ENCODE assay signal across 7 mouse cellular contexts in genomic region chr3:97227259-97228005, GRCm38 (mm10).
DNase-seq lines count a peak whose midpoint lies in the region; ATAC-seq and TF ChIP-seq lines count a peak whose summit lies in the region.

No protein-coding gene starts in this region.

- H3K4me1 ChIP-seq in embryonic facial prominence, embryonic 11.5 days (ENCODE audit: control insufficient read depth, insufficient read depth, low read length) = no peaks in the 10 kb centered on the region
- peaks cover 2% of the 10 kb centered on the region; the same call in 1 of the 2 replicates for H3K4me1 ChIP-seq in kidney, adult 2 months (ENCODE audit: control insufficient read depth, insufficient read depth, low read length)
- H3K4me1 ChIP-seq in limb, embryonic 12.5 days (replicated peaks) = peaks cover 35% of the 10 kb centered on the region
- peaks cover 39% of the 10 kb centered on the region for H3K4me1 ChIP-seq in midbrain, embryonic 15.5 days
- peaks cover 6% of the 10 kb centered on the region; the same call in 1 of the 2 replicates for H3K4me1 ChIP-seq in spleen, adult 2 months (ENCODE audit: control insufficient read depth, insufficient read depth, insufficient read length)

- H3K4me2 ChIP-seq in embryonic facial prominence, embryonic 11.5 days (ENCODE audit: low read depth, low read length) = peak overlapping the region; percentile 86
- H3K4me2 ChIP-seq in limb, embryonic 12.5 days = peak overlapping the region; percentile 85
- peak overlapping the region; percentile 74 for H3K4me2 ChIP-seq in midbrain, embryonic 15.5 days

- ATAC-seq in embryonic facial prominence, embryonic 11.5 days (replicated peaks; ENCODE audit: insufficient number of reproducible peaks, low FRiP score, low TSS enrichment, low read depth) = peak; percentile 90
- peak; percentile 88 for ATAC-seq in limb, embryonic 12.5 days (ENCODE audit: insufficient number of reproducible peaks, insufficient read depth, low FRiP score, low TSS enrichment, low read depth)
- ATAC-seq in midbrain, embryonic 15.5 days (replicated peaks) = peak; percentile 90

- peak overlapping the region; percentile 89 for H3K9ac ChIP-seq in embryonic facial prominence, embryonic 11.5 days (replicated peaks; ENCODE audit: low read length)
- peak overlapping the region; percentile 94 for H3K9ac ChIP-seq in limb, embryonic 12.5 days (replicated peaks)
- H3K9ac ChIP-seq in midbrain, embryonic 15.5 days = peak overlapping the region; percentile 92

- no peak for TF ChIP-seq CTCF in kidney, adult 2 months (conservative IDR thresholded peaks at IDR 0.05; ENCODE audit: insufficient read depth, insufficient read length, low read depth, low read length)
- TF ChIP-seq CTCF in spleen, adult 2 months (IDR thresholded peaks at IDR 0.05; ENCODE audit: extremely low read depth, insufficient read depth, insufficient read length, insufficient replicate concordance) = no peak

- DNase-seq in adrenal gland, postnatal 14 days = peak; percentile 98
- DNase-seq in embryonic facial prominence, embryonic 11.5 days (ENCODE audit: low spot score) = peak; percentile 96
- DNase-seq in heart, adult 18-20 months = peak; percentile 95 to 96
- DNase-seq in kidney, adult 2 months = peak; percentile 98
- DNase-seq in spleen, adult 2 months (ENCODE audit: low read depth in 1 of 2, low spot score in 2 of 2) = peak; percentile 80 to 93

- H3K9me3 ChIP-seq in embryonic facial prominence, embryonic 11.5 days (replicated peaks; ENCODE audit: control insufficient read depth, low read length) = no peaks in the 10 kb centered on the region
- no peaks in the 10 kb centered on the region for H3K9me3 ChIP-seq in limb, embryonic 12.5 days
- no peaks in the 10 kb centered on the region for H3K9me3 ChIP-seq in midbrain, embryonic 15.5 days

- no peaks in the 10 kb centered on the region; the same call in 1 of the 2 replicates for H3K36me3 ChIP-seq in embryonic facial prominence, embryonic 11.5 days (replicated peaks; ENCODE audit: control insufficient read depth, insufficient read depth, low read depth, low read length)
- no peaks in the 10 kb centered on the region for H3K36me3 ChIP-seq in kidney, adult 2 months (ENCODE audit: control insufficient read depth, insufficient read depth, low read length)
- H3K36me3 ChIP-seq in limb, embryonic 12.5 days = peaks cover 16% of the 10 kb centered on the region
- no peaks in the 10 kb centered on the region for H3K36me3 ChIP-seq in midbrain, embryonic 15.5 days (replicated peaks)
- H3K36me3 ChIP-seq in spleen, adult 2 months (ENCODE audit: control insufficient read depth, insufficient read depth, low read length) = 0 out of 2 replicates have a peak, but pooled peaks cover 2% of the 10 kb centered on the region

- no peak for TF ChIP-seq POLR2A in kidney, adult 2 months (IDR thresholded peaks at IDR 0.05; ENCODE audit: low read depth, low read length)
- no peak; the same call in 1 of the 2 replicates for TF ChIP-seq POLR2A in spleen, adult 2 months (IDR thresholded peaks at IDR 0.05; ENCODE audit: low read depth, low read length)

- H3K27ac ChIP-seq in embryonic facial prominence, embryonic 11.5 days (replicated peaks; ENCODE audit: low read depth, low read length) = peak overlapping the region; percentile 93
- H3K27ac ChIP-seq in kidney, adult 2 months (ENCODE audit: insufficient read depth, low read depth, low read length) = peak overlapping the region; percentile 92
- H3K27ac ChIP-seq in limb, embryonic 12.5 days = peak overlapping the region; percentile 96
- peak overlapping the region; percentile 93 for H3K27ac ChIP-seq in midbrain, embryonic 15.5 days
- peak overlapping the region; percentile 82 for H3K27ac ChIP-seq in spleen, adult 2 months (ENCODE audit: insufficient read depth, low read length)

- WGBS in embryonic facial prominence, embryonic 11.5 days = 2% methylated on average over 18 of the region's 79 CpGs
- 1% methylated on average over 40 of the region's 79 CpGs for WGBS in kidney, adult 2 months
- WGBS in limb, embryonic 12.5 days = 1% methylated on average over 29 of the region's 79 CpGs
- WGBS in midbrain, embryonic 15.5 days = 2% methylated on average over 39 of the region's 79 CpGs
- WGBS in spleen, adult 2 months = 2% methylated on average over 48 of the region's 79 CpGs

- peak overlapping the region; percentile 89 for H3K4me3 ChIP-seq in embryonic facial prominence, embryonic 11.5 days (ENCODE audit: low read depth, low read length)
- peak overlapping the region; percentile 81 for H3K4me3 ChIP-seq in kidney, adult 2 months (ENCODE audit: insufficient read depth, low read depth, low read length)
- peak overlapping the region; percentile 84 for H3K4me3 ChIP-seq in limb, embryonic 12.5 days (replicated peaks)
- H3K4me3 ChIP-seq in midbrain, embryonic 15.5 days = peak overlapping the region; percentile 83
- peak overlapping the region; percentile 63 for H3K4me3 ChIP-seq in spleen, adult 2 months (ENCODE audit: extremely low read depth, insufficient read depth, insufficient read length)

- H3K27me3 ChIP-seq in embryonic facial prominence, embryonic 11.5 days (ENCODE audit: control insufficient read depth, insufficient read depth, low read length) = no peaks in the 10 kb centered on the region
- H3K27me3 ChIP-seq in kidney, adult 2 months (replicated peaks; ENCODE audit: control insufficient read depth, insufficient read depth, low read length) = no peaks in the 10 kb centered on the region
- no peaks in the 10 kb centered on the region for H3K27me3 ChIP-seq in limb, embryonic 12.5 days
- H3K27me3 ChIP-seq in midbrain, embryonic 15.5 days (replicated peaks) = no peaks in the 10 kb centered on the region
- 0 out of 2 replicates have a peak, but pooled peaks cover 1% of the 10 kb centered on the region for H3K27me3 ChIP-seq in spleen, adult 2 months (ENCODE audit: control insufficient read depth, insufficient read depth, low read length)

Comparison
In these comparisons a context has a peak if more than half of its experiments do, and no peak if none do; other contexts are left out.
1. Peak in every context shown above with its lines: DNase-seq, ATAC-seq, H3K4me3 ChIP-seq and H3K27ac ChIP-seq.